In the genomic region with DNA sequence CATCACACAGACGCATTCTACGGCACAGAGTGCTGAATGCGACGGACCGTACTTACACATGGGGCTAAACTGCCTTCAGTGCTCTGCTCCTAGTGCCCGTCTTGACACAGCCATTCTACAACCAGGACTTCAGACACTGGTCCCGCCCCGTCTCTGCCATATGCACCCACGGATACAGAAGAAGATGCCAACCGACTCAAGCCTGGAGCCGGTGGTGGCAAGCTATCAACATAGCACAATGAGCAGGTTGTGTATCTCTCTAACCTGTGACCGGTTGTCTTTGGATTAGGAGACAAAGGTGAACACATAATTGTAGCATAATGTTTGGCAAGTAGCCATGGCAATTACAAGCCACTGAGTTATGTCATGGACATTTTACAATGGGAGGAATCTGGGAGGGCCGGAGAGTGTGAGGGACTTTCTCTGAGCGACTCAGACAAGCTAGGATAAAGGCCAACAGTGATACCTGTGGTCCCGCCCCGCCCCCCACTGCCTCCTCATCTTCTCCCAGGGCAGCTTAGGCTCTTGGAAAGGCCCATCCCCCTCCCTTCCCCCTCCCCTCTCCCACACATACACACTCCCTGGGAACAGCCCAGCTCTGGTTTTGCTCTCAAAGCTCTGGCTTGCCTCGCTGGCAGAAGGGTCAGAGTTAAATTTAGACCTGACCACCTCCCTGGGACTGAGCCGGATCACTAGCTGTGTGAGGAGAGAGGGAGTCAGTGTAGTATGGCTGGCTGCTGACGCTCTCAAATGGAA, we compare ENCODE assay signal across 8 mouse cellular contexts.
DNase-seq lines count a peak whose midpoint lies in the region; ATAC-seq lines count a peak whose summit lies in the region.

No protein-coding gene starts in this region.

- H3K4me2 ChIP-seq in limb, embryonic 11.5 days (ENCODE audit: low read depth, severe bottlenecking), result no peak overlapping the region
- H3K4me2 ChIP-seq in stomach, embryonic 15.5 days, result peak overlapping the region; percentile 17; the same call in 1 of the 2 replicates

- intact Hi-C loops in heart, postnatal 10 days (cut with DNase I), result loop anchor here (2.0 to 5.0 kb wide), 2 partner anchors 15 to 50 kb away; no protein-coding TSS in a partner anchor

- H3K27ac ChIP-seq in limb, embryonic 11.5 days (replicated peaks; ENCODE audit: low read depth, low read length), result no peak overlapping the region
- peak overlapping the region; percentile 82 for H3K27ac ChIP-seq in stomach, embryonic 15.5 days

- peak; percentile 79 for DNase-seq in adipocyte (ENCODE audit: low spot score)
- DNase-seq in fat pad, adult 2 months (ENCODE audit: extremely low read depth, low read depth, low spot score), result peak; percentile 37
- DNase-seq in heart, postnatal 10 days, result peak; percentile 81 to 82
- DNase-seq in limb, embryonic 11.5 days (ENCODE audit: low spot score), result no peak
- no peak for DNase-seq in frontal cortex, postnatal 10 days (ENCODE audit: low spot score in 2 of 2)
- no peak for DNase-seq in layer of hippocampus, postnatal 36 days

- WGBS in limb, embryonic 11.5 days, result 48% methylated on average over 19 of the region's 19 CpGs
- WGBS in stomach, embryonic 15.5 days, result 34% methylated on average over 19 of the region's 19 CpGs

- no peaks in the 10 kb centered on the region for H3K9me3 ChIP-seq in limb, embryonic 11.5 days (ENCODE audit: control insufficient read depth, low read length)
- no peaks in the 10 kb centered on the region for H3K9me3 ChIP-seq in stomach, embryonic 15.5 days

- H3K4me1 ChIP-seq in limb, embryonic 11.5 days (ENCODE audit: control insufficient read depth, insufficient read depth, low read length), result peaks cover 3% of the 10 kb centered on the region; the same call in 1 of the 2 replicates
- peaks cover 36% of the 10 kb centered on the region; the same call in 1 of the 2 replicates for H3K4me1 ChIP-seq in stomach, embryonic 15.5 days

- no peak overlapping the region for H3K9ac ChIP-seq in limb, embryonic 11.5 days (ENCODE audit: low read length)
- no peak overlapping the region for H3K9ac ChIP-seq in stomach, embryonic 15.5 days

- ATAC-seq in limb, embryonic 11.5 days (ENCODE audit: insufficient number of reproducible peaks, low FRiP score, low TSS enrichment, low read depth), result peak; percentile 54; the same call in 1 of the 2 replicates
- ATAC-seq in stomach, embryonic 15.5 days (ENCODE audit: insufficient read depth, low FRiP score, low read depth), result peak; percentile 71
- no peak for ATAC-seq in activated CD4-positive, CD25-positive, alpha-beta regulatory T cell, adult 4 months

- H3K27me3 ChIP-seq in limb, embryonic 11.5 days (ENCODE audit: control insufficient read depth, insufficient read depth, low read length), result no peaks in the 10 kb centered on the region
- H3K27me3 ChIP-seq in stomach, embryonic 15.5 days (replicated peaks), result no peaks in the 10 kb centered on the region

- no peak overlapping the region for H3K4me3 ChIP-seq in limb, embryonic 11.5 days (ENCODE audit: low read depth, low read length)
- H3K4me3 ChIP-seq in stomach, embryonic 15.5 days (replicated peaks), result no peak overlapping the region

- no peaks in the 10 kb centered on the region for H3K36me3 ChIP-seq in limb, embryonic 11.5 days (ENCODE audit: control insufficient read depth, insufficient read depth, low read length)
- H3K36me3 ChIP-seq in stomach, embryonic 15.5 days, result no peaks in the 10 kb centered on the region

Comparison
In these comparisons a context has a peak if more than half of its experiments do, and no peak if none do; other contexts are left out.
1. DNase-seq: peak in adipocyte (single experiment), fat pad, adult 2 months (single experiment) and heart, postnatal 10 days (2 of 2); none in limb, embryonic 11.5 days (single experiment), frontal cortex, postnatal 10 days (0 of 2) and layer of hippocampus, postnatal 36 days (0 of 2).